Mouse (Mus musculus) heart, postnatal 0 days (tissue): Measurements from ENCODE around the gene Foxj1.

ENCODE experiments used
- CTCF ChIP-seq: IDR thresholded peaks from 2 replicates; pipeline ENCODE4 v1.5.1; 2016; ENCODE audit warnings: antibody characterized with exemption, control low read depth, low read depth
- EP300 ChIP-seq: IDR thresholded peaks from 2 replicates; pipeline ENCODE4 v1.6.1; 2016; ENCODE audit warnings: antibody characterized with exemption, low read depth

DNA sequence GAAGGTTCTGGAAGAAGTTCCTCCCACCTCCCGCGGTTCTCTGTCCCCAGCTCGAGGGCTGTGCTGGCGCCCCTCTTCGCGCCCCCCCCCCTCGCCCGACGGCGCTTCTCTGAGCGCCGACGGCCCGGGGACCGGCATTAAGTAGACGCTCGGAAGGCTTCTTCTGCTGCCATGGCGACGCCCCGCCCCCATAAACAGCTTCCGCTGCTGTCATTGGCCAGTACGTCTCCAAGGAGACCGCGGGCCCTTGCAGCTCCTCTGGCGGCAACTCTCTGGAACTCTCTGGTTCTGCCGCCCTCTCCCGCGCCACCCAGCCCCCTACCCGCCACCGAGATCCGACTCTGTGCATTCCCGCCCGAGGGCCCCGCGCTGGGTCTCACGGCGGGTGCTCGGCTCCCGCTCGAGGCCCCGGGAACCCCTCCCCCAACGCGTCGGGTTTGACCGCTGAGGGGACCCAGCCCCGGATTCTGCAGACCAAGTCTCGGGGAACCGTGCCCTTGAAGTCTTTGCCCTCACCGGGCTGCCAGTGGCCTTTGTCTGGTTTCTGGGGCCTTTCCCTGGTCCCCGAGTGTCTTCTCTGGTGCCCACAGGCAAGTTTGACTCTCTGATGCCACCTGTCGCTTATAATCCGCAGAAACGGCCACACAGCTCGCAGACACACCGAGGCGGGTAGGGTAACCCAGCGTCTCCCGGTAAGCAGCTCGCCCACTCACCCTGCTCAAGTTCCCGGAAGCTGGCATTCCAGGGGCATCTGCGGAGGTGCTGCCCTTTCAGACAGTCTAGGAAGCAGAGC is at the start of gene Foxj1:
- TF ChIP-seq CTCF = peak; percentile 48
- TF ChIP-seq EP300 = no peak
